Mouse (Mus musculus): ENCODE data around the gene Camk1g. TPM values are rescaled to one million over a fixed set of nuclear protein-coding genes. Genes with fewer than 3 reads are reported as not detected.

The Camk1g gene
- total and polyA plus RNA-seq, 3 experiments, result not detected

DNA sequence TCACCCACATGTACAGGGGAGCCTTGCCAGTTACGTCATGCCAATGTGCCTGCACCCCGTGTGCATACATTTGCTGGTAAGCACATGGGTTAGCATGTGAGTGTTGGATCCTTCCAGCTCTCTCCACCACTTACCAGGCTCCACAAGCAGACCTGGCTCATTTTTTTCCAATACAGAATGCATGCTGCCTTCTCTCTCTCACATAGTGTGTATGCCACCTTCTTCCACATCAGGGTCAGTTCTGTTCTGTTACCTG is 19.6 kb downstream of the Camk1g start:
- Histone ChIP-seq H3K27me3 (ENCODE audit: insufficient read depth, low read length) (no peaks in the 10 kb centered on the region), H3K4me1 (ENCODE audit: insufficient read depth, low read depth, low read length) (no peaks in the 10 kb centered on the region), H3K9me3 (replicated peaks) (no peaks in the 10 kb centered on the region), H3K36me3 (replicated peaks) (no peaks in the 10 kb centered on the region), H3K4me3 (ENCODE audit: low read depth, low read length) (no peak overlapping the region)
- TF ChIP-seq POLR2AphosphoS5 (IDR thresholded peaks at IDR 0.05; ENCODE audit: insufficient replicate concordance, low read depth, low read length) (no peak), CTCF (IDR thresholded peaks at IDR 0.05; ENCODE audit: low read depth, low read length) (no peak), TAL1 (conservative IDR thresholded peaks at IDR 0.05; ENCODE audit: low read depth, low read length) (no peak), GATA1 (IDR thresholded peaks at IDR 0.05; ENCODE audit: borderline replicate concordance, low read length) (no peak), GATA2 (IDR thresholded peaks at IDR 0.05; ENCODE audit: borderline replicate concordance, low read depth, low read length) (no peak)
- DNase-seq (ENCODE audit: low spot score), result no peak
- ATAC-seq (ENCODE audit: extremely low read depth, insufficient number of reproducible peaks, low FRiP score, poor library complexity, severe bottlenecking), result no peak

DNA sequence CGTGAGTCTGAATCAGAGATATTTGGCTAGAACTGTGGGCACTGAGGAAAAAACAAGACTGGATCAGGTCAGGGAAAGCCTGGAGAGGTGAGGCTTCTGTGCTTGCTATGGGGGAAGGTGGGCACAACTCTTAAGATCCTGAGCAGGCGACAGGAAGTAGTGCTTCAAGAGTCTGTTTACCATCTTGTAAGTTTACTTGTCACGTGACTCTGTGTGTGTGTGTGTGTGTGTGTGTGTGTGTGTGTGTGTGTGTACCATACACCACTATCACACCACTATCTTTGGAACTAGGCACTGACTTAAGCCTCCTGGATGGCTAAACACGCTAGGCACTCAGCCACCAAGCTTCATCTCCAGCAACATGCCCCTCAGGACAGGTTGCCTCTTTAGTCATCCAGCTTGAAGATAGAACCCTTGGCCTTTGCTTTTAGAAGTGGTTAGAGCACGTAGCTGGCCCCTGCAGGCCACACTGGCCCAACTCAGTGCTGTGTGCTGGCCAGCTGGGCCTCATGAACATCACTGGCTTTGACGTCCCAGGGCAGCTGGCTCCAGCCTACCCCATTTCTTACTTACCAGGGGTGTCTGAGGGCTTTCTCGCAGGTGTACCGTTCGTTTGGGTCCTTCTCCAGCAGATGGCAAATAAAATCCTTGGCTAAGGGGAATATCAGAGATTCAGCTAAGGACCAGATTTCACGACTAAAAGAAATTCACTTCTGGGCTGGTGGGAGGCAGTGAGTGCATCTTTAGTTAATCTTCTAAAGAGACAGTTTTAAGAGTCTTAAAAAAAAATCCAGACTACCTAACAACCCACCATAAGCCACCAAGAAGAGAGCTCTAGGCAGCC is 20.2 kb downstream of the Camk1g start:
- DNase-seq (ENCODE audit: low spot score) (no peak), ATAC-seq (ENCODE audit: extremely low read depth, insufficient number of reproducible peaks, low FRiP score, poor library complexity, severe bottlenecking) (no peak)
- Histone ChIP-seq H3K4me3 (ENCODE audit: low read depth, low read length) (no peak overlapping the region), H3K4me1 (ENCODE audit: insufficient read depth, low read depth, low read length) (no peaks in the 10 kb centered on the region), H3K27me3 (ENCODE audit: insufficient read depth, low read length) (no peaks in the 10 kb centered on the region), H3K9me3 (replicated peaks) (no peaks in the 10 kb centered on the region), H3K36me3 (replicated peaks) (no peaks in the 10 kb centered on the region)
- TF ChIP-seq CTCF (IDR thresholded peaks at IDR 0.05; ENCODE audit: low read depth, low read length) (no peak), GATA1 (IDR thresholded peaks at IDR 0.05; ENCODE audit: borderline replicate concordance, low read length) (no peak), TAL1 (conservative IDR thresholded peaks at IDR 0.05; ENCODE audit: low read depth, low read length) (no peak), POLR2AphosphoS5 (IDR thresholded peaks at IDR 0.05; ENCODE audit: insufficient replicate concordance, low read depth, low read length) (no peak), GATA2 (IDR thresholded peaks at IDR 0.05; ENCODE audit: borderline replicate concordance, low read depth, low read length) (no peak)

DNA sequence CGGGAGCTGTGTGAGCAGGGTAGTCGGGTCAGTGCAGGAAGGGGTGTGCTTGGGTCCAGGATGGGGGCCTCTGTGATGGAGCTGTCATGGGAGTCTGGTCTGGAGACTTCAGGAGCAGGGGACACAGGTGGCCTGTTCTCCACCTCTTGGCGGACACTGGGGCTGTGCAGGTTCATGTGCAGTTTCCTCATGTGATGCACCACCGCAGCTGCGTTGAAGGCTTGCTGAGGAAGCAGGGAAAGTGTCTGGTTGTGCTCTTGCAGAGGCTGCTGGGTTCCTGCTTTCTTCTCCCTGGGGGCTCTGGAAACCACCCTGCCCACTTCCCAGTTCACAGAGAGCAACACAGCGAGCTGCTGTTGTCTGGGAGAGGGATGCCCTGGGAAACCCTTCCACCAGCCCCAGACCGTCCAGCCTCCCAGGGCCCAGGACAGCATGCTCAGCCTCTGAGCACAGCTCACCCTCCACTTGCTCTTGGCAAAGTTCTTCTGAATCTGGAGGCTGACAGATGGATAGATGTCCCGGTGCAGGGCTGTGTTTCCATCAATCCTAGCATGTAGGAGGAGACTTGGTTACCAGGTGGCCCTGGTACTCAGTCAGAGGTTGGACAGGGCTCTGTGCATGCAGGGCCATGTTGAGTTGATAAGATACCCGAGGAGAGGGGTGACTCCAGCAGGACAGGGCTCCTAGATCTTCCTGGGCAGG is 21.7 kb downstream of the Camk1g start:
- H3K4me3 ChIP-seq (ENCODE audit: low read depth, low read length), result no peak overlapping the region
- DNase-seq (ENCODE audit: low spot score), result no peak
- no peaks in the 10 kb centered on the region for H3K36me3 ChIP-seq (replicated peaks)
- no peaks in the 10 kb centered on the region for H3K9me3 ChIP-seq (replicated peaks)
- ATAC-seq (ENCODE audit: extremely low read depth, insufficient number of reproducible peaks, low FRiP score, poor library complexity, severe bottlenecking), result no peak
- H3K4me1 ChIP-seq (ENCODE audit: insufficient read depth, low read depth, low read length), result no peaks in the 10 kb centered on the region
- no peaks in the 10 kb centered on the region for H3K27me3 ChIP-seq (ENCODE audit: insufficient read depth, low read length)
- TF ChIP-seq GATA2 (IDR thresholded peaks at IDR 0.05; ENCODE audit: borderline replicate concordance, low read depth, low read length), result no peak

DNA sequence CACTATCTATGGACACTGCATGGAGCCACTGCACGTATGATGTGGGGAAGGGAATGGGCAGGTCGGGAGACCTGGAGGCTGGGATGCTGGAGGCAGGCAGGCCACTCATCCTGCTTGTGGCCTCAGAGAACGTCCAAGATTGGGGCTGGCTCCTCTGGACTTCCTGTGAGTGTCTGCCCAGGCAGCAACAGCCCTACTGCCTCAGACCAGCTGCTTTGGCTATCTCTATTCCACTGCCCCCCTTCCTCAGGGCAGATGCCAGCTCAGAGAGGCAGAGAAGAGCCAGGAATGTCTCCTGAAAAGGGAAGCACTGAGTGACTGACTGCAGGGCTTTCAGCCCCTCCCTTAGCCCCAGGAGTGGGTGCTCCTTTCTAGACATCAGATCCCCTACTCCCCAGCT is 23.2 kb downstream of the Camk1g start:
- Histone ChIP-seq H3K4me1 (ENCODE audit: insufficient read depth, low read depth, low read length) (no peaks in the 10 kb centered on the region), H3K9me3 (replicated peaks) (no peaks in the 10 kb centered on the region), H3K4me3 (ENCODE audit: low read depth, low read length) (no peak overlapping the region), H3K27me3 (ENCODE audit: insufficient read depth, low read length) (no peaks in the 10 kb centered on the region; the same call in 1 of the 2 replicates), H3K36me3 (replicated peaks) (no peaks in the 10 kb centered on the region)
- ATAC-seq (ENCODE audit: extremely low read depth, insufficient number of reproducible peaks, low FRiP score, poor library complexity, severe bottlenecking), result no peak
- no peak for TF ChIP-seq GATA2 (IDR thresholded peaks at IDR 0.05; ENCODE audit: borderline replicate concordance, low read depth, low read length)
- no peak for TF ChIP-seq POLR2AphosphoS5 (IDR thresholded peaks at IDR 0.05; ENCODE audit: insufficient replicate concordance, low read depth, low read length)
- no peak for TF ChIP-seq CTCF (IDR thresholded peaks at IDR 0.05; ENCODE audit: low read depth, low read length)
- TF ChIP-seq GATA1 (IDR thresholded peaks at IDR 0.05; ENCODE audit: borderline replicate concordance, low read length), result no peak
- no peak for TF ChIP-seq TAL1 (conservative IDR thresholded peaks at IDR 0.05; ENCODE audit: low read depth, low read length)
- DNase-seq (ENCODE audit: low spot score), result no peak

DNA sequence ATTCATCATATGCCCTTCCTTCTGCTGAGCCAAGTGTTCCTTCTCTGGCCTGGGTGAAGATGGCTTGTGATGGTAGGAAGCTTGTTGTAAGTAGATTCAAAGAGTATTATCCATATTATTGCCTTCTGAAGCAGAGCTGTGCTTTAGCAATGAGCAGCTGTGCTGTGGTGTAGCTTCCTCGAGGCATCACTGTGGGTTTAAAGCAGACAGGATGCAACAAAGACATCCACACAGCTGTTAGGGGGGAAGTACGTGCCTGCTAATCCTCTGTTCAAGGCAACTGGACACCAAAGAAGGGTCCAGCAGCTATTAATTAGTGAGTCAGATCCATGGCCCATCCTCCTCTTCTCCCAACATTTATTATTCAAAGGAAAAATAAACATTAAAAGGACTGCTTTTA is 25.1 kb downstream of the Camk1g start:
- no peaks in the 10 kb centered on the region for H3K4me1 ChIP-seq (ENCODE audit: insufficient read depth, low read depth, low read length)
- TF ChIP-seq POLR2AphosphoS5 (IDR thresholded peaks at IDR 0.05; ENCODE audit: insufficient replicate concordance, low read depth, low read length) (no peak), TAL1 (conservative IDR thresholded peaks at IDR 0.05; ENCODE audit: low read depth, low read length) (no peak), CTCF (IDR thresholded peaks at IDR 0.05; ENCODE audit: low read depth, low read length) (no peak), GATA1 (IDR thresholded peaks at IDR 0.05; ENCODE audit: borderline replicate concordance, low read length) (no peak), GATA2 (IDR thresholded peaks at IDR 0.05; ENCODE audit: borderline replicate concordance, low read depth, low read length) (no peak)
- no peak for ATAC-seq (ENCODE audit: extremely low read depth, insufficient number of reproducible peaks, low FRiP score, poor library complexity, severe bottlenecking)

DNA sequence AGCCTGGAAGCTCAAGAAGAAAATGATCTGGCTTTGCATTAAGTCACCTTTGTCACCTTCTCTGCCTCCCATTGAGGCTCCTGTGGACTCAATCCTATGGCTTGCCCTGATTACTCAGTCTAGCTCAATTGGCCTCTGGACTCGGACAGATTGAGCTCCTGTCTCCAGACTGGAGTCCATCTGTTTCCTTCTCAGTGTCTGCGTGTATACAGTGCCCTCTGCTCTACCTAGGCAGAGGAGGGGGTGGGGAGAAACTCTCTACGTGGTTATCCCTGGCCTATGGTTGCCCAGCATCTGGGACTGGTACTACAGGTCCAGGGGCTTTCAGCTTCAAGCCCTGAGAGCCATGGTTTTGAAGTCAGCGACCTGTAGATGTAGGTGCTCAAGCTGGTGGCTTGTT is 26.2 kb downstream of the Camk1g start:
- H3K27me3 ChIP-seq (ENCODE audit: insufficient read depth, low read length), result no peaks in the 10 kb centered on the region; the same call in 1 of the 2 replicates

More for the DNA sequence above, 25.1 kb downstream of the Camk1g start:
- no peaks in the 10 kb centered on the region for H3K36me3 ChIP-seq (replicated peaks)
- H3K4me3 ChIP-seq (ENCODE audit: low read depth, low read length), result no peak overlapping the region
- no peaks in the 10 kb centered on the region for H3K9me3 ChIP-seq (replicated peaks)
- H3K27me3 ChIP-seq (ENCODE audit: insufficient read depth, low read length), result no peaks in the 10 kb centered on the region; the same call in 1 of the 2 replicates
- DNase-seq (ENCODE audit: low spot score), result no peak

More for the DNA sequence above, 26.2 kb downstream of the Camk1g start:
- no peaks in the 10 kb centered on the region for H3K4me1 ChIP-seq (ENCODE audit: insufficient read depth, low read depth, low read length)
- no peaks in the 10 kb centered on the region for H3K9me3 ChIP-seq (replicated peaks)
- no peaks in the 10 kb centered on the region for H3K36me3 ChIP-seq (replicated peaks)
- no peak overlapping the region for H3K4me3 ChIP-seq (ENCODE audit: low read depth, low read length)
- DNase-seq (ENCODE audit: low spot score), result no peak
- TF ChIP-seq GATA1 (IDR thresholded peaks at IDR 0.05; ENCODE audit: borderline replicate concordance, low read length) (no peak), CTCF (IDR thresholded peaks at IDR 0.05; ENCODE audit: low read depth, low read length) (no peak), POLR2AphosphoS5 (IDR thresholded peaks at IDR 0.05; ENCODE audit: insufficient replicate concordance, low read depth, low read length) (no peak), GATA2 (IDR thresholded peaks at IDR 0.05; ENCODE audit: borderline replicate concordance, low read depth, low read length) (no peak), TAL1 (conservative IDR thresholded peaks at IDR 0.05; ENCODE audit: low read depth, low read length) (no peak)
- ATAC-seq (ENCODE audit: extremely low read depth, insufficient number of reproducible peaks, low FRiP score, poor library complexity, severe bottlenecking), result no peak
